Mouse (Mus musculus) heart, adult 11 months (tissue): ENCODE data around the gene Smad6.

ENCODE experiments used
- DNase-seq: peaks from one replicate; pipeline ENCODE4 v3.0.0; 2022

Gene Smad6

DNA sequence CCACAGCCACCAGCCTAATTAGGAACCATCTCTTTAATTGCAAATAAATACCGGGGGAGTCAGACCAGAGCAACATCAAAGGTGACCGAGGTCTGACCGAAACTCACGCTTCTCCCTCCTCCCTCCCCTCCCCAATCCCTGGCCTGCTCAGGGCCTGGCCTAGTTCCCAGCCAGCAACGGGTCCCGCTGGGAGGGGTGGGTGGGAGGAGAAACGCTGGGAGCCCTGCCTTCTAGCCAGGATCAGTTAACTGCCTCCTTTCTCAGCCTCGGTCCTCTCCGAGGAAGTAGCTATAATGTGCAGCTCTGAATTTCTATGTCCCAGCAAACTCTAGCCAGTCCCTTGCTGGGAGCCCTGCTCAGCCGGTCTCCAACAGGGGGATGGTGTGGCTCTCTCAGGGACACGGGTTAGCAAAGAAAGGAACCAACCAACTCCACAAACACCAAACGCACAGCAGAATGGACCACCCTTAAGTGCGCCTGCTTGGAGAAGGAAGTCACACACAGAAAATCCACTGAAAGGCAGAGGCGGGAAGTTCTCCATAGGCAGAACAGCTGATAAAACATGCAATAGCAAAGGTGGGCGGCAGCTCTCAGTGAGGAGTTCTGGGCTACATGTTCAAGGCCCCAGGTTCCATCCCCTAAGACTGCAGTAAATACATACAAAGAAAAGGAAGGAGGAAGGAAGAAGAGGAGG, 63.4 kb downstream of the Smad6 start:
- peak; percentile 97 for DNase-seq

DNA sequence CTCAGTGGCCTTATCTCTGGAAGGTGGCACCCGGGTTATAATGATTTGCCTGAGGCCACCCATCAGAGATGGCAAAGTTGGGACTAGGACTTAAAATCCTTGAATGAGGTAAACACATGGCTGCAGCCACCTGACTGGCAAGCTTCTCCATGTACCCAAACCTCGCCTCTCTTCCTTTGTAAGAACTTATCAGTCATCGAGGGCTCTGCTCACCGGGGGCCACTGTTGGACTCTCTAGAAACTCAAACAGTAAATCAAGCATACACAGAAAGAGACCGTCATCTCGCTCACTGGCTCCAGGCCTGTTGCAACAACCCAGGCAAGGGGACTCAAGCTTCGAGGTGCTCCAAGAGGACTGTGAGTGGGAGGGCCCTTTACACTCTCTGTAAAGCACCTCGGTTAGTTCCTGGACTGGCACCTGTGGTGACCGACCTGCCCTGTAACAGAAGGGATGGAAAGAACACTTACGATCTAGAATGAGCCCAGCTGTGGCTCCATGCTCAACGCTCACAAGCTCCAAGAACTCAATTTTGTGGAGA, 64.1 kb downstream of the Smad6 start:
- DNase-seq: peak; percentile 89

DNA sequence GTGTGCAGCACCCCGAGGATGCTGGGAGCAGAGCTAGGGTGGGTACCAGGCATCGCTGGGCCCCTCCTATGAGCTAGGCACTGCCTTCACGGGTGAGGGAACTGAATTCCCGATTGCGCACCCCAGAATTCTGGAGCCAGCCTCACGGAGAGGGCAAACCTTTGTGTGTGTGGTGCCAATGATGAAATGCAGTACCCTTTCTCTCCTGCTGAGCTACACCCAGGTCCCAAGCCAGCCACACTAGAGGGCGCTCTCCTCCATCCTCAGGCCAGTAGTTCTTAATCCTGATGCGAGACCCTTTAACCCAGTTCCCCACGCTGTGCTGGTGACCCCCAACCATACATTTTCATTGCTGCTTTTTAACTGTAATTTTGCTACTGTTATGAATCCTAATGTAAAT, 65.8 kb downstream of the Smad6 start:
- peak; percentile 95 for DNase-seq

DNA sequence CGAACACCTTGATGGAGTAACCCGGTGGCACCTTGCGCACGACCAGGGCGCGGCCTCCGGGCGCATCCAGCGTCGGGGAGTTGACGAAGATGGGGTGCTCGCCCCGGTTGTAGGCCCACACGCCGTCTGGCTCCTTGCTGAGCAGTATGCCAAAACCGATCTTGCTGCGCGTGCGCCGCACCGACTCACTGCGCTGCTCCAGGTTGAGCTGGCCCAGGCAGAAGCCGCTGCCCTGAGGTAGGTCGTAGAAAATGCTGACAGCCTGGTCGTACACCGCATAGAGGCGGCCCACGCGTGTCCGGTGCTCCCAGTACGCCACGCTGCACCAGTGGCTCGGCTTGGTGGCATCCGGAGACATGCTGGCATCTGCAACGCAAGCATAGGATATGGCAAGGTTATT, 68.2 kb downstream of the Smad6 start:
- DNase-seq: peak; percentile 89

DNA sequence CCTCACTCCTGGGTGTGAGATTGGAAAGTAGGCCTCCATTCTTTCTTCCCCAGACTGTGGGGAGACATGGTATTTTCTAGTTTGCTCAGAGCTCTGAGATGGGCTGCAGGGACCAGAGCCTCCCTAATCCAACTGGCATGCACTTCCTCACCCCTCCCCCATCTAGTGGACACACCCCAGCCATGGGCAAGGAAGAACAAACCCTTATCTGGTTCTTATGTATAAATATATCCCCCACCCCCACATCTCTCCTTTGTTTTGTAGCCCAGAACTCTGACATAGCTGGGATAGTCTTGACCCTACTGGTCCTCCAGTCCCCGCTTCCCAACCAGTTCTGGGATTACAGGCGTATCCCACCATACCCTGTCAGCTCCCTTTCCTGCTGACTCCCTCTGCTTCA, 69.3 kb downstream of the Smad6 start:
- DNase-seq: no peak

DNA sequence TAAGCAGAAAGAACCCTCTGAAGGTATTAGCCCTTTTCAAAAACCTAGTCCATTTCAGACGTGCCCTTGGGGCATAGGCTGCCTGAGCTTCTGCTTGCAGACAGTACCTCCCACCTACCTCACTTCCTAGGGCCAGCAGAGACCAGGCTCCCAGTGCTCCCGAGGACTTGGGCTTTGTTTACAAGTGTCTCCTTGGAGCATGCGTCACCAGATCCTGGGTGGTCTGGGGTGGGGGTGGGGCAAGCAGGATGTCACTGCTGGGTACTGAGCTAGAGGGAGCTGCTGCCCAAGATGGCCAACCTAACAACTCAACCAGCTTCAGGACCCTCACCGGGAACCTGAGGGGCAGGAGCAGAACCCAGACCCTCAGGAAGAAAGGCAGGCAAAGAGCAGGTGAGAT, 71.5 kb downstream of the Smad6 start:
- DNase-seq: no peak

DNA sequence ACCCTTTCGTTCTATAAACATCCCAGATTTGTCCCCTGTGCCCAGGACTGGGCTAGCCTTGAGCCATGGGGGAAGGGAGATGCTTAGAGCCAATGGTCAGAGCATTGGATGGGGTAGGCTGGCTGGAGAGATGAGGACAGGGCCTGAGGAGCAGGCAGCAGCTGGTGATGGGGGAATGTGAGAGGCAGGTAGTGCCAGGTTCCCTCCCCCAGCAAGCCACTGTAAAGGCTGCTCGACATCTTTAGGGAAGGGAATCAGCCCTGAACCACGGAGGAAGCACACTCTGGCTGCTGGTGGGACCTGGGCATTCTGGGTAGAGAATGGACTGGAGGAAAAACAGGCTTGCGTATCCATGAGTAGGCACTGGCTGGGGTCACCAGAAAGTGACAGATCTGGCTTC, 72.5 kb downstream of the Smad6 start:
- DNase-seq: peak; percentile 87

DNA sequence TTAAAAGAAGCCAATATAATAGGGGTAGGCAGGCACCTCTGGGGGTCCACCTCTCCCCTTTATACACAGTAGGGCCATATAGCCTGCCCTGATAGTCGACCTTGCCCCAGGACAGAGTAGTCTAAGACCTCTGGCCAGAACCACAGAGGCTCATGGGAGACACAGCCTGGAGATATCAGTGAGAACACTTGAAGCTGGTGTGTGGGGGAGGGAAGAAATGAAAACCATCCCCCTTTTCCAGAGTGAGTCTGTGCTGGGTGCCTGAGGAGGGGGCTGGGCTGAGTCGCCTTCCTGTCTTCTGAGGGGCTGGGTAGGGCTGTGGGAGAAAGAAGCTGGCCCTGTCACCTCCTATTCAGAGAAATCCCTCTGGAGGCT, 79.3 kb downstream of the Smad6 start:
- no peak for DNase-seq

DNA sequence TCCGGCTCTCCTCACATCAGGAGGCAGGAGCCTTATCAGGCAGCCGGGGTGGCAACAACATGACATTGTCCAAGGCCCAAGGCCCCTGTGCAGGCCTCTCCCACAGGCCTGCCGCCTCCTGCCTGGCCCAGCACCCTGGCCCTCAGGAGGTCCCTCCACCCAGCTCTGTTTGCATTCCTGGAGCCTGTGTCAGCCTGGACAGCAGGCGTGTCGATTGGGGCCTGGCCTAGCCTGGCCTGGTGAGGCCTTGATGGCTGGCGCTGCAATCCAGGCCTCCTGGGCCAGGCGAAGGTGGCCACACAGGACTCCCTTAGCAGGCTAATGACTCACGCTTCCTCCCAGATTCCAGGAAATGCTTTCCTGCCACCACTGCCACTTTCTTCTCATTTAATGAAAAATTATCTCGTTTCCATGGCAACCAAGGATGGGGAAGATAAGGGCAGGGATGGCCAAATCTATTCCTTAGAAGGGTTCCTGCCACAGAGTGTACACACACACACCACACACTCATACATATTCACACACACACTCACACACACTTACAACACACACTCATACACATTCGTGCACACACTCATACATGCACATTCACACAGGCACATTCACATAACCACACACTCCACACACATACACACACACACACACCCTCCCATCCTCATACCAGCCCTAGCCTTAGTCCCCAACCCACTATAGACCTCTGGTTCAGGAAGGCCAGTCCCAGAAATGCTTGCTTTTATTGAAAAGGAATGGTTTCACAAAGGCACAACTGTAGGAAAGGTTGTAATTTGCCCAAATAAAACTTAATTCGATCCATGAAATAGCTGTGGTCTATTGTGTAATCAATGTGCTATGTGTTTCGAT, 79.9 kb downstream of the Smad6 start:
- peak; percentile 97 for DNase-seq

DNA sequence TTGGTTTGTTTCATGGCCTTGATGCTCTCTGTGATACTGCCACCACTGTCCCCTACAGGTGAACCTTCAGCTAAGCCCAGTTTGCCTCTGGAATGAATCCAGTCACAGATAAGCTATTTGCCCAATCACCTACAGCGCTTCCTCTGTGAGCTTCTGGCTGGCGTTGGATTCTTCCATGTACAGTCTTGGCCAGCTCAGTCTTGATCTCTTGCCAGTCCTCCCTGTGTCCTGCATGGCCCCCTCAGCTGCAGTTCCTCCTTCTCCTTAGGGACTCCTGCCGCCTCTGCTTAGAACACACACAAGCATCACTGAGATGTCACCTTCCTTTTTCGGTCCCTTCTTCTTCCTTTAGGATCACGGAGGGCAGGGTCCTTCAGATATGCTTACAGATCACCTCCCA, 85.6 kb downstream of the Smad6 start:
- no peak for DNase-seq

DNA sequence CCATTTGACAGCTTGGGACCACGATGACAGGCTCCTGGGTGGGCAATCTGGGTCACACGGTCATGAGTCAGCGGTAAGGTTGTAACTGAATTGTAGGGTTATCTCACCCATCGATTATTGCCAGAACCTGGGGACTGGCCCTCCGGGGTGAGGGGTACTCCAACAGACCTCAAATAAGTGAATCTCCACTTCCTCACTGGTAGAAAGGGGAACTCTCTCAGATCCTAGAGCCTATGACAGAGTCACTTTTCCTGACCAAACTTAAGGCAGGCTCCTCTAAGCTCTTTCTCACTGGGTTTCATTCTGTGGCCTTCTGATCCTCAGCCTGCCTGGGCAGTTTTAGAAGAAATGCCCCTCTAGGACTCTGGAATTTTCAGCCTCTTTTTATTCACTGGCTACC, 88.8 kb downstream of the Smad6 start:
- no peak for DNase-seq

DNA sequence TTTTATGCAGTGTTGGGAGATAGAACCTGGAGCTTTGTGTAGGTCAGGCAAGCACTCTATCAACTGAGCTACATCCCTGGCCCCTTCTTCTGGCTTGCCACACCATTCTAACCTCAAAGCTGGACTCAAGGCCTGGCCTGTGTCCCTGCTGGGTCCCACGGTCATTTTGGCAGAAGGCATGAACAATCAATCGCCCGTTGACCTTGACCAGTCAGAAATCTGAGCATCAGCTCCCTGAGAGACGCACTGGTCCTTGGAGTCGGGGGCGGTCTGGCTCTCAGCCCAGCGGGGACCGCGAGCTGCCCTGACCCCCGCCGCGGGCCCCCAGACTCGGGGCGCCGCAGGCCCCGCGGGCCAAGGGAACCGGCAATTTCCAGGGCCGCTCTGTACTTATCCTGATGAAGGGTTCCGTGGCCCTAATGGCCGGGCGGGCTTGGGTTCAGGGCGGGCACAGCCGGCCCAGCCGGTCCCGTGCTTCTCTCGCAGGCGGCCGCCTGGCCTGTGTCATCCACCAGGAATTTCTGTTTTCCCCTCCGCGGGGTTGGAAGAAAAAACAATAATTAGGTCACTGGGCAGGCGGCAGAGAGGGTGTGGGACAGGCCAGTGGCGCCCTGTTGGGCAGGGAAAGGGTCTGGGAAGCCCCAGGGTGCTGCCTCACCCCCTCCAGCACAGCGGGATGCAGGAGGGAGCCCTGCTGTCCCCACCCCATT, 94.4 kb downstream of the Smad6 start:
- DNase-seq: peak; percentile 96

DNA sequence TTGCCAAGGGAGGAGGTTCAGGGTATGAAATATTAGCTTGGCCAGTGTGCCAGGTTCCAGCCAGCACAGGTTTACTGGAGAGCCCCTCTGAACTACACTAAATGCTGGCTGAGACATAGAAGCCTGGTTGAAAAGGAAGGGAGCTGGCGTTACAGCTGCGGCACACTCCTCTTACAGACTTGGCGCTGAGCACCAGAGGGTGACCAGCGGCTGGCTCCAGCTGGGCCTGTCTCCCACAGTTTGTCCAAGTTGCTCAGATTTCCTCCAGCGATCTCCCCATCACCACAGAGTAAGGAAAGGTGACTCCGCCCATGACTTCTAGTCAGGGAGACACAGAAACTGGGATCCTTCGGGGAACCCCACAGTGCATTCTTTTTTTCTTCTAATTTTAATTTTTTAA, 95.5 kb downstream of the Smad6 start:
- DNase-seq: peak; percentile 94

DNA sequence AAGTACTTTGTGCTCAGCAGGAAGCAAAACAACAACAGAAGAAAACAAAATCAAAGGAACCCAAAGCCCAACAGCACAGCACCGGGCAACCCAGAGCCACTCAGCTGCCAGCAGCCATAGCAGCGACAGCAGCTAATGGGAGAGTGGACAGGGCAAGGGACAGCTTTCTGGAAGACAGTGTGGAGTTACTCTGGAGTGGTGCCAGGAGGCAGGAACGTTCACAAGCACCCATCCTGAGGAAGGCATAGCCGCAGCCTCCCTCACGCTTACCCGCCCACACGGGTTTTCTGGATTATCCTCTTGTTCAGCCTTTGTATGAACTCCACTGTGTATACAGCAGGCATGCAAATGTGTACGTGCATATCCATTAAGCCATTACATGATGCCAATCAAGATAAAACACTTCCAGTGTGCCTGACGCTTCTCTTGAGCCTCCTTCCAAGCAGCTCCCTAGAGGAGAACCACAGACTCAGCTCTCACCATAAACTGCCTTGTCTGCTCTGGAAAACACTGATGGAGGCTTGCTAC, 98.6 kb downstream of the Smad6 start:
- no peak for DNase-seq

DNA sequence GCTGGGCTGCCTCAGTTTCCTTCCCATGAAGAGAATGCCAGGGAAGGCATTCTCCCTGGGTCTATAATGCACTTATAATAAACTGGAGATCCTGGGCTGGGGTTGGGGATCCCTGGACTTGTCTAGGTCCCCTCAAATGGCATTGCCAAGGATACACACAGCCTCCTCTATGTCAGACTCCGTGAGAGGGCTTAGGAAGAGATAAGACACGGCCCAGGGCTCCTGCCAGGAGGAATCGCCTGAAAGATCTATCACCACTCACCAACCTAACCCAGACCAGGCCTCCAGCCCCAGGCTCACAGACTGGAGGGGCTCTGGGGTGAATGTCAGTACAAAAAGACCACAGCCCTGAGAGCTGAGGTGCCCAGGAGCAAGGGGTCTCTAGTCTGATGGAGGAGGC, 102.2 kb downstream of the Smad6 start:
- no peak for DNase-seq

DNA sequence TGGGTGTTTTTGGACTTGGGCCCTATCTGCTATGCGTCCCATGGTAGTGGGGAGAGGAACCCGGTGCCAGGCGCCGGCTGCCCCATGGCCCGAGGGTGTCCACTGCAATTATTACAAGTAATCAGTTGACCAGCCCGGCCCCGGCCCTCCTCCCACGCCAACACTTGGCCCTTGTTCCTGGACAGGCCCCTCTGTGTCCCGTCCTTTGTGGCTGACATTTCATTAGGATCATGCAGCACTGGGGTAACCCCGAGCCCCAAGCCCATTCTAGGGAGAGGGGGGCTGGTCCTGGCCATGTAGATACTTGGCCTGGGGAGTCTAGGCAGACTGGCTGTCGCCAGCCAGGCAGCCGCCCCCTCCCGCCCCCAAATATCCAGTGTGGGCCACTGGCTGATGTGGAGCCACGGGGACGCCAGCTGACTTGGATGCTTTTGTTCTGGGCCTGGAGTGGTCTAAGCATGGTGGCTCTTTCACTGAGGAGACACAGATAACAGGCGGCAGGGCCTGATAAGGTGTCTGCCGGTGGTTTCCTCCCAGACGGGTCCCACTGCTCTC, 102.8 kb downstream of the Smad6 start:
- peak; percentile 93 for DNase-seq

DNA sequence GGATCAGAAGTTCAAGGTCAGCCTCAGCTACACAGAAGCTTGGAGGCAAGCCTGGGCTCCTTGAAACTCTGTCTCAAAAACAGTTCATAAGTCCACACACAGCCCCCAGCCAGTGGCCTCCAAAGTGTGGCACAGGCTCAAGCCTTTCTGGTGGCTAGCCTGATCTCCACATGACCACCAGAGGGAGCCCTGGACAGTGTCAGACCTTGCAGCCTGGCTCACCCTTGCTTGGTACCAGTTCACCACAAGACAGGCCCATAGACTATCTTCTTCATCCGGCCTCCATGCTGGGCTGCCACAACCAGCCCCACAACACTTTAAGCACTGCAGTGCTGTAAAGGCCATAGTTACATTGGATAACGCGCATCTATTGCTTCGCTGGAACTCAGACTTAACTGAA, 103.6 kb downstream of the Smad6 start:
- DNase-seq: peak; percentile 96

DNA sequence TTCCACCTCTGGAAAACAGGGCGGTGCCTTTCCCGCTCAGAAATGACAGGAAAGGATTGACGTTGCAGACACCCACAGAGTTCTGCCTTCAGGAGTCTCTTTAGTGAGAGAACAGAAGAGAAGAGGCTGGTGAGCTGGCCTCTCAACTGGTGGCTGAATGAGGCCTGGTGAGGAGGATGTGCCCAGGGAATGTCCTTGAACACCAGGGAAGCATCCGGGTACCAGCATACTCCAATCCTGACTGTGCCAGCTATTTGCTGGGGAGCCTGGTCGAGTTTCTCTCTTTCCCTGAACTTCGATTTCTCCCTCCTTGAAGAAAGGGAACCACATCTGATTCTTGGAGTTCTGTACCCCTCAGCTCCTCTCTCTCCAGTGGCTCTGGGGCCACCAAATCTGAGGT, 105.4 kb downstream of the Smad6 start:
- DNase-seq: no peak

DNA sequence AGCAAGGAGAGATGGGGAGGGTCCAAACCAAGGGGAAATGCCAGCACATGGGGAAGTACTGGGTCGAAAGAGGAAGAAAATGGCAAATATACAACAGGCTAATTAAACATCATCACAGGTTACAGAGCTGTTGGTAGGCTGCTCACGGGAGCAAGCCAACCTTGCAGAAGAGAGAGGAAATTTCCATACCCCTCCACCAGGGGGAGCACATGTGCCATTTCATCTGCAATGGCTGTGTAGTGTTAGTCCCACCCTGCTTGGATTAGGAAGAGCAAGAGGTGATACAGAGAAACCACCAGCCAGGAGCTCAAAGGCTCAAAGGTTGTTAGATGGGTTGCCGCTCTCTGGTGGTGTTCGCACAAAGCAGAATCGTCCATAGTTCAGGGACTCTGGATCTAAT, 105.9 kb downstream of the Smad6 start:
- peak; percentile 91 for DNase-seq

DNA sequence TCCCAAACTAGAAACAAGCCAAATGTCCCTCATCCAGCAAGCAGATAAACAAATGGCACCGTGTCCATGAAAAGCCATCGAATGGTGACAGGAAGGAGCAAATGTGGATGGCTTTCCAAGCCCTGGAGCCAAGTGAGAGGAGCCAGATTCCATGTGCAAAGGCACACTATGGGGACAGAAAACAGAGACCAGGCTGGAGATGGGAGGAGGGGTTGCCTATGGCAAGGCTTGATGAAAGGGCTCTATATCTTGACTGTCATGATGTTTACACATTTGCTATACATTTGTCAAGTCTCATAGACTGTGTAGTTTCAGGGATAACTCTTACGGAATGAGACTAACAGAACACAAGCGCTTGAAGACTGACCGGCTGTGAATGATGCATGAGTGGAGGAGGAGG, 106.9 kb downstream of the Smad6 start:
- DNase-seq: no peak

DNA sequence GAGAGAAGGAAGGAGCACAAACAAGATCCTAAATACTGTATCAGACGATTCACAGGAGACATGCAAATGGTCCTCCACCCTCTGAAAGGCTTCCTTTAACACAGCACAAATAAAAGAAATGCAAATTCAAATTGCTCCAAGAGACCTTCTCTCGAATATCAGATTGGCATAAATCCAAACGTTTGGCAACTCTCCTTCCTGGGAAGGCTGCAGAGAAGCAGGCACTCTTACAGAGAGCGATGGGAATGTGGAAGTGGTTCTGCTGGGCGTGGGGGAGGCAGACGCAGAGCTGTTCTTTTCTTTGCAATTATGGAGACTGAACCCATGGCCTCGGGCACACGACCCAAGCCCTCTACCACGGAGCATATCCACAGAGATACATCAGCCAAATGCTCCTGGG, 109.8 kb downstream of the Smad6 start:
- DNase-seq: no peak

DNA sequence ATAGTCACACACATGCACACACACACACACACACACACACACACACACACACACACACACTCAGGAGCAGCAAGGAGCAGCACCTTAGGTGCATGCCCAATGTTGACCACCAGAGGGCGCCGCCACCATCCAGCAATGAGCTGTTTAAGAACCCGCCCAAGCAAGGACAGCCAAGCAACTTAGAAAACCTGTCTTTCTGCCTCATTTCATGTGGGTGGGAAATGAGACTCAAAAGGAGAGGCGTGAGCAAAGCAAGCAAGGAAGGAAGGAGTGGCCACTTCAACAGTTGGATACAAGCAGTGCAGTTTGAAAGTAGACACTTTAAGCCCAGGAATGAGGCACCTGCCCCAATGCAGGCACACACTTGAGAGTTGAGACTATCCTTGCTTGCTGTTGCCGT, 112.2 kb downstream of the Smad6 start:
- peak; percentile 90 for DNase-seq

DNA sequence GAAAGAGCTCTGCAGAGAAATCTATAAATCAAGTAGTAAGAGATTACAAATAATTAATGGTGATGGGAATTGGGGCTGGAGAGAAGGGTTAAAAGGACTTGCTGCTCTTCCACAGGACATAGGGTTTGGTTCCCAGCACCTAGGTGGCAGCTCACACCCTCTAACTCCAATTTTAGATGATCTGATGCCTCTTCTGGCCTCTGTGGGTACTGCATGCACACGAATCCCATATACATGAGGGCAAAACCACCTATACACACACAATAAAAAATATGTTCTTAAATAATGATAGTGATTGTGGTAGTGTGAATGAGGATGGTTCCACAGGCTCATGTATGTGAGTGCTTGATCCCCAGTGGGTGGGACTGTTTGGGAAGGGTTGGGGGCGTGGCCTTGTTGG, 117.3 kb downstream of the Smad6 start:
- DNase-seq: no peak
